Mouse (Mus musculus): ENCODE measurements around the gene Slc1a2. TPM values are rescaled to one million over a fixed set of nuclear protein-coding genes. Genes with fewer than 3 reads are reported as not detected.

Gene Slc1a2
- total and polyA plus RNA-seq, 3 experiments = 1.3 to 1.6 (median 1.3) TPM

DNA sequence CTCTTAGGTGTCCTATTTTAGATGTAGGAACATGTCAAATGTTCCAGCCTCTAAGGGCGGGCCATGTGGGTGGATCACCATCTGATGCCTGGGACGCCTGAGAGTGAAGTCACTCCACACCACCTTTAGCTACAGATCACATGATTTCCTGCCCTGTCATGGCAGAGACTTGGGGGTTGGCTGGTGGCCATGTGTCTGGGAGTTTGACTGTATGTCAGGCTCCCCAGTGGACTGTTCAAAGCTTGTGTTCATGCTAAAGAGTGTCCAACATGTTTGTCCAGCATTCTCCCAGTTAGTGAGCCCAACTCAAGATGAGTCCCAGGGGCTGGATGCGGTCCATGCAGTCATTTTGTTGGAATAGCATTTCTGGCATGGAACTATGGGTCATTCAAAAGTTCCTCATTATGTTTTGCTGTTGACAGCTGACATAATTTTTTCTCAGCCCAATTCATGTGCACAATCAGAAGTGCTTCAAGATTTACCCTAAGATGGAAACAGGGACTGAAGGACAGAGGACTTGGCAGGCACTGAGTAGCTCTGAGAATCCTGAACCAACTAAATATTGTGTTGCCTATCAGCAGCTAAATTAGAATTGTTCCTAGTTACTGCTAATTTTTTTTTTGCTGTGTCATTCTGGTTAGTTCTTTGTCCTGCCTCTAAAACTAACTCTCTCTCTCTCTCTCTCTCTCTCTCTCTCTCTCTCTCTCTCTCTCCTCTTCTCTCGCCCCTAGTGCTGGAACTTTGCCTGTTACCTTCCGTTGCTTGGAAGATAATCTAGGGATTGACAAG, 102.0 kb downstream of the Slc1a2 start:
- Histone ChIP-seq H3K79me2 (replicated peaks; ENCODE audit: control insufficient read depth, extremely low read depth, insufficient read depth, poor library complexity, severe bottlenecking) (no peaks in the 10 kb centered on the region), H3K4me1 (ENCODE audit: control insufficient read depth in 1 of 2, insufficient read depth in 2 of 2) (peaks cover 20 to 57% of the 10 kb centered on the region in 2 experiments), H3K4me2 (ENCODE audit: insufficient read depth, low read depth, poor library complexity, severe bottlenecking) (no peak overlapping the region), H3K9ac (ENCODE audit: insufficient read depth, low read depth) (no peak overlapping the region), H3K9me3 (replicated peaks; ENCODE audit: low read length) (no peaks in the 10 kb centered on the region), H3K27me3 (replicated peaks) (no peaks in the 10 kb centered on the region), H3K36me3 (replicated peaks in 1 of 2; ENCODE audit: control insufficient read depth in 1 of 2, insufficient read depth in 1 of 2, low read length in 1 of 2) (no peaks in the 10 kb centered on the region), H3K27ac (ENCODE audit: insufficient read depth, low read depth) (no peak overlapping the region), H3K4me3 (replicated peaks in 1 of 3; ENCODE audit: low read depth in 2 of 3, low read length in 2 of 3, poor library complexity in 1 of 3) (no peak overlapping the region)
- peak; percentile 52 for DNase-seq (ENCODE audit: extremely low read depth)
- dilution Hi-C loops (cut with MboI; ENCODE audit: extremely low pct_ligation_motif_present, extremely low pct_unique_long_range_greater_than_20kb, low sequenced_read_pairs) (no loop called here), in situ Hi-C loops (cut with MboI; ENCODE audit: low pct_ligation_motif_present, low pct_unique_long_range_greater_than_20kb, low sequenced_read_pairs) (no loop called here)
- TF ChIP-seq IRF4 (IDR thresholded peaks at IDR 0.05; ENCODE audit: low read depth, low read length) (no peak), ELF1 (IDR thresholded peaks at IDR 0.05; ENCODE audit: low read depth, low read length) (no peak), SIN3A (IDR thresholded peaks at IDR 0.05; ENCODE audit: low read length) (peak; percentile 36; the same call in 1 of the 2 replicates), MYC (IDR thresholded peaks at IDR 0.05; ENCODE audit: low read depth, low read length) (peak; percentile 80), CHD2 (IDR thresholded peaks at IDR 0.05; ENCODE audit: low read length) (no peak; the same call in 1 of the 2 replicates), RAD21 (IDR thresholded peaks at IDR 0.05; ENCODE audit: low read depth, low read length) (no peak), POLR2AphosphoS2 (IDR thresholded peaks at IDR 0.05; ENCODE audit: low read depth, low read length) (no peak), MEF2A (IDR thresholded peaks at IDR 0.05; ENCODE audit: borderline replicate concordance, low read depth, low read length) (peak; percentile 44; the same call in 1 of the 2 replicates), HCFC1 (IDR thresholded peaks at IDR 0.05; ENCODE audit: low read depth, low read length) (peak; percentile 21; the same call in 1 of the 2 replicates), BHLHE40 (IDR thresholded peaks at IDR 0.05; ENCODE audit: low read depth, low read length) (peak; percentile 69), TCF12 (IDR thresholded peaks at IDR 0.05; ENCODE audit: low read depth, low read length) (peak; percentile 35; the same call in 1 of the 2 replicates), POLR2A (IDR thresholded peaks at IDR 0.05; ENCODE audit: low read depth, low read length) (0 out of 2 replicates have a peak, but pooled peaks have one; percentile 23), GABPA (IDR thresholded peaks at IDR 0.05; ENCODE audit: insufficient replicate concordance, low read depth, low read length) (no peak), ZNF384 (IDR thresholded peaks at IDR 0.05; ENCODE audit: low read depth, low read length) (no peak), USF2 (conservative IDR thresholded peaks at IDR 0.05; ENCODE audit: low read depth, low read length) (peak; percentile 44), MAX (IDR thresholded peaks at IDR 0.05; ENCODE audit: low read length) (peak; percentile 58), JUN (IDR thresholded peaks at IDR 0.05; ENCODE audit: insufficient read depth, low read depth, low read length) (peak; percentile 37; the same call in 1 of the 2 replicates), JUND (conservative IDR thresholded peaks at IDR 0.05; ENCODE audit: low read depth, low read length) (0 out of 2 replicates have a peak, but pooled peaks have one; percentile 38), NELFE (IDR thresholded peaks at IDR 0.05; ENCODE audit: low read depth, low read length) (no peak), ETS1 (conservative IDR thresholded peaks at IDR 0.05; ENCODE audit: low read depth, low read length) (peak; percentile 61), CHD1 (IDR thresholded peaks at IDR 0.05; ENCODE audit: low read depth, low read length) (no peak), EP300 (IDR thresholded peaks at IDR 0.05; ENCODE audit: low read length) (peak; percentile 61; the same call in 1 of the 2 replicates), USF1 (IDR thresholded peaks at IDR 0.05; ENCODE audit: low read depth, low read length) (peak; percentile 54)
